In the genomic region with DNA sequence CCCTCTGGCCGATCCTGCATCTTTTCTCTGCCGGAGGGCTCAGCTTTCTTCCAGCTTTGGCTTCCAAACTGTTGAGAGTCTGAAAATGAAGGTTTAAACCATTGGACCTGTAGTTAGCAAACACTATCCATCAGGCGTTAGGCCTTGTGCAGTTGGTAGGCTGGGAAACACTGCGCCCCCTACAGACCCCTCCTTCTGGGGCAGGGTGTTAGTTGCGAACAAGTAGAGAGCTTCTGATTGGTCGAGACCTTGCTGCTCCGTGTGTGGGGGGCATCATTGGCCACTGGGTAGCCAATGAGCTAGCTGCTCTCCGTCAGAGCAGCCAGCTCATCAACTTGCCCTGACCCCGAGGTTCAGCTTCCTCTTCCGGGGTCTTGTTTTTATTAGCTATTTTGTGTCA, we compare ENCODE assay signal across 13 mouse cellular contexts. TPM values are rescaled to one million over a fixed set of nuclear protein-coding genes. Genes with fewer than 3 reads are reported as not detected.
DNase-seq lines count a peak whose midpoint lies in the region; ATAC-seq and TF ChIP-seq lines count a peak whose summit lies in the region.
"Had no signal": no experiment of that assay in that cellular context is flagged by ENCODE, and none has a peak within 500 bp of the region (broad histone marks: within the 10 kb centered on the region; RNA-seq: fewer than 3 reads in every experiment).

No protein-coding gene starts in this region.

- peaks cover 66% of the 10 kb centered on the region for H3K4me1 ChIP-seq in hindbrain, embryonic 10.5 days (replicated peaks)
- H3K4me1 ChIP-seq in hindbrain, embryonic 16.5 days (ENCODE audit: control insufficient read depth, insufficient read depth, low read depth, low read length), result no peaks in the 10 kb centered on the region
- peaks cover 0 to 5% of the 10 kb centered on the region in 2 experiments; a peak in 2 of 4 replicates for H3K4me1 ChIP-seq in ES-E14 (ENCODE audit: control insufficient read depth in 2 of 2, insufficient read depth in 2 of 2, low read length in 2 of 2, poor library complexity in 1 of 2)
- H3K4me1 ChIP-seq in embryonic facial prominence, embryonic 14.5 days (ENCODE audit: control insufficient read depth, insufficient read depth, low read length), result peaks cover 24% of the 10 kb centered on the region

- no peak overlapping the region for H3K4me2 ChIP-seq in hindbrain, embryonic 16.5 days (ENCODE audit: low read length)
- H3K4me2 ChIP-seq in embryonic facial prominence, embryonic 14.5 days (ENCODE audit: low read depth, low read length), result peak overlapping the region; percentile 41

- H3K9me3 ChIP-seq in hindbrain, embryonic 10.5 days, result no peaks in the 10 kb centered on the region
- H3K9me3 ChIP-seq in hindbrain, embryonic 16.5 days (ENCODE audit: control insufficient read depth, low read length), result no peaks in the 10 kb centered on the region
- H3K9me3 ChIP-seq in ES-E14 (ENCODE audit: control insufficient read depth, insufficient read depth, low read depth, low read length), result no peaks in the 10 kb centered on the region
- no peaks in the 10 kb centered on the region for H3K9me3 ChIP-seq in embryonic facial prominence, embryonic 14.5 days (ENCODE audit: control insufficient read depth, low read length)
- H3K9me3 ChIP-seq: embryonic facial prominence, embryonic 15.5 days; limb, embryonic 15.5 days had no signal

- no peaks in the 10 kb centered on the region; the same call in none of the 2 replicates for H3K27me3 ChIP-seq in hindbrain, embryonic 10.5 days (ENCODE audit: insufficient read depth, poor library complexity, severe bottlenecking)
- H3K27me3 ChIP-seq in hindbrain, embryonic 16.5 days (replicated peaks; ENCODE audit: control insufficient read depth, insufficient read depth, low read length), result no peaks in the 10 kb centered on the region
- H3K27me3 ChIP-seq in embryonic facial prominence, embryonic 14.5 days (replicated peaks; ENCODE audit: control insufficient read depth, insufficient read depth, low read length), result no peaks in the 10 kb centered on the region
- H3K27me3 ChIP-seq: embryonic facial prominence, embryonic 15.5 days had no signal

- no peak overlapping the region for H3K9ac ChIP-seq in hindbrain, embryonic 16.5 days (ENCODE audit: low read depth, low read length)
- no peak overlapping the region for H3K9ac ChIP-seq in ES-E14 (ENCODE audit: insufficient read depth, low read depth, low read length, poor library complexity, severe bottlenecking)
- H3K9ac ChIP-seq in embryonic facial prominence, embryonic 14.5 days (ENCODE audit: low read depth, low read length), result no peak overlapping the region
- H3K9ac ChIP-seq: embryonic facial prominence, embryonic 15.5 days; limb, embryonic 15.5 days had no signal

- in situ Hi-C loops in ES-E14 (cut with MboI; ENCODE audit: low sequenced_read_pairs in 2 of 2, unreplicated experiment in 2 of 2), result no loop called here

- H3K27ac ChIP-seq in hindbrain, embryonic 10.5 days, result no peak overlapping the region
- H3K27ac ChIP-seq in hindbrain, embryonic 16.5 days (ENCODE audit: low read depth, low read length), result no peak overlapping the region
- H3K27ac ChIP-seq in ES-E14 (ENCODE audit: insufficient read depth, low read depth, low read length, poor library complexity, severe bottlenecking), result no peak overlapping the region
- peak overlapping the region; percentile 48; the same call in 1 of the 2 replicates for H3K27ac ChIP-seq in embryonic facial prominence, embryonic 14.5 days (replicated peaks; ENCODE audit: low read depth, low read length)
- H3K27ac ChIP-seq: embryonic facial prominence, embryonic 15.5 days; gastrocnemius, adult 2 months; limb, embryonic 15.5 days had no signal

- no peaks in the 10 kb centered on the region for H3K36me3 ChIP-seq in hindbrain, embryonic 10.5 days
- H3K36me3 ChIP-seq in hindbrain, embryonic 16.5 days (ENCODE audit: control insufficient read depth, insufficient read depth, low read length), result no peaks in the 10 kb centered on the region
- H3K36me3 ChIP-seq in ES-E14 (ENCODE audit: control insufficient read depth, insufficient read depth, low read length, poor library complexity, severe bottlenecking), result no peaks in the 10 kb centered on the region
- H3K36me3 ChIP-seq in embryonic facial prominence, embryonic 14.5 days (ENCODE audit: control insufficient read depth, insufficient read depth, low read length), result no peaks in the 10 kb centered on the region
- H3K36me3 ChIP-seq: embryonic facial prominence, embryonic 15.5 days; limb, embryonic 15.5 days had no signal

- intact Hi-C loops in left cerebral cortex, postnatal 14 days (cut with DNase I), result no loop called here

- 63% methylated on average over 10 of the region's 10 CpGs for WGBS in hindbrain, embryonic 10.5 days
- WGBS in hindbrain, embryonic 16.5 days, result 74% methylated on average over 10 of the region's 10 CpGs
- WGBS in embryonic facial prominence, embryonic 14.5 days, result 46% methylated on average over 10 of the region's 10 CpGs

- no peak for ATAC-seq in hindbrain, embryonic 16.5 days
- peak; percentile 47; the same call in 1 of the 2 replicates for ATAC-seq in embryonic facial prominence, embryonic 14.5 days (ENCODE audit: low read depth)
- ATAC-seq in frontal cortex, adult (ENCODE audit: low TSS enrichment), result no peak
- ATAC-seq: intestine, postnatal 0 days had no signal

- no peak overlapping the region for H3K4me3 ChIP-seq in hindbrain, embryonic 10.5 days
- H3K4me3 ChIP-seq in hindbrain, embryonic 16.5 days (ENCODE audit: low read length), result no peak overlapping the region
- no peak overlapping the region for H3K4me3 ChIP-seq in ES-E14 (ENCODE audit: insufficient read depth in 1 of 2, low read depth in 1 of 2, low read length in 2 of 2, poor library complexity in 1 of 2, severe bottlenecking in 1 of 2)
- H3K4me3 ChIP-seq in embryonic facial prominence, embryonic 14.5 days (ENCODE audit: low read depth, low read length), result peak overlapping the region; percentile 10; the same call in 1 of the 2 replicates
- H3K4me3 ChIP-seq: embryonic facial prominence, embryonic 15.5 days; gastrocnemius, adult 2 months had no signal

- DNase-seq in hindbrain, embryonic 10.5 days (ENCODE audit: low spot score), result peak; percentile 43
- peak; percentile 63 for DNase-seq in ES-E14 (ENCODE audit: low read depth, low spot score)
- peak; percentile 58 for DNase-seq in embryonic facial prominence, embryonic 14.5 days (ENCODE audit: low spot score)
- DNase-seq in kidney, postnatal 4 days, result peak; percentile 76 to 84
- DNase-seq in left cerebral cortex, postnatal 14 days (ENCODE audit: low spot score in 2 of 2), result no peak
- DNase-seq in left cerebral cortex, adult 9 months (ENCODE audit: low spot score in 2 of 2), result no peak
- DNase-seq: gastrocnemius, adult 2 months had no signal

TF ChIP-seq in ES-E14, 5 proteins besides CTCF, POLR2A, EP300 and RAD21:
- TF ChIP-seq MAFK (IDR thresholded peaks at IDR 0.05; ENCODE audit: insufficient read depth, low read depth, low read length) (no peak), CHD2 (IDR thresholded peaks at IDR 0.05; ENCODE audit: low read depth, low read length) (0 out of 2 replicates have a peak, but pooled peaks have one; percentile 26)

RNA-seq across cellular contexts. Expression of a gene that starts 46.4 kb away (rescaled TPM):
- polyA plus RNA-seq in hindbrain, embryonic 10.5 days (2016; fragmentation: Nextera tagmentation; extraction: Ambion mirVana), result 1.6 and 3.5 TPM in 2 replicates
- 0.09 and 0.16 TPM in 2 replicates for polyA plus RNA-seq in hindbrain, embryonic 16.5 days (2015; fragmentation: Nextera tagmentation; extraction: Ambion mirVana)
- total RNA-seq in ES-E14 (2012; rRNA removed), result 0.09 TPM in 1 of 2 replicates, not detected in the other
- polyA plus RNA-seq in embryonic facial prominence, embryonic 14.5 days (2014; fragmentation: Nextera tagmentation; extraction: Ambion mirVana), result 0.32 and 0.96 TPM in 2 replicates
- under 1 TPM; 0.13 to 0.15 TPM for total RNA-seq in left cerebral cortex, postnatal 14 days (2021)
- total RNA-seq: gastrocnemius, adult 2 months; megakaryocyte-erythroid progenitor cell, adult 5-6 weeks had no signal

RNA-seq across cellular contexts. Expression of a gene that starts 58.2 kb away (rescaled TPM):
- polyA plus RNA-seq in hindbrain, embryonic 10.5 days (2016; fragmentation: Nextera tagmentation; extraction: Ambion mirVana), result 7.0 and 13.7 TPM in 2 replicates
- 1.9 and 2.8 TPM in 2 replicates for polyA plus RNA-seq in hindbrain, embryonic 16.5 days (2015; fragmentation: Nextera tagmentation; extraction: Ambion mirVana)
- 0.11 and 0.27 TPM in 2 replicates for total RNA-seq in ES-E14 (2012; rRNA removed)
- 7.4 and 9.4 TPM in 2 replicates for polyA plus RNA-seq in embryonic facial prominence, embryonic 14.5 days (2014; fragmentation: Nextera tagmentation; extraction: Ambion mirVana)
- total RNA-seq in left cerebral cortex, postnatal 14 days (2021), result 1 to 10 TPM; 2.7 to 3.5 TPM
- total RNA-seq: megakaryocyte-erythroid progenitor cell, adult 5-6 weeks had no signal

Comparison
In these comparisons a context has a peak if more than half of its experiments do, and no peak if none do; other contexts are left out.
1. DNase-seq: peak in hindbrain, embryonic 10.5 days (single experiment), ES-E14 (single experiment), embryonic facial prominence, embryonic 14.5 days (single experiment) and kidney, postnatal 4 days (2 of 2); none in left cerebral cortex, postnatal 14 days (0 of 2) and left cerebral cortex, adult 9 months (0 of 2).